Mouse (Mus musculus): ENCODE results near the gene Rmdn2. TPM values are rescaled to one million over a fixed set of nuclear protein-coding genes. Genes with fewer than 3 reads are reported as not detected.

Gene Rmdn2
- polyA plus RNA-seq, 1 experiment from 2014 or later = 15.7 TPM

GRCm38 (mm10) chr17:79650297-79650696 is 38.6 kb downstream of the Rmdn2 start:
- Histone ChIP-seq H3K27ac (replicated peaks in 1 of 2; ENCODE audit: control insufficient read depth in 1 of 2, insufficient read depth in 1 of 2, low read depth in 2 of 2, low read length in 2 of 2) (no peak overlapping the region), H3K9ac (ENCODE audit: low read length) (no peak overlapping the region), H3K4me1 (ENCODE audit: control insufficient read depth in 2 of 2, insufficient read depth in 2 of 2, low read length in 2 of 2) (no peaks in the 10 kb centered on the region), H3K36me3 (ENCODE audit: control insufficient read depth, insufficient read depth, low read length) (no peaks in the 10 kb centered on the region), H3K27me3 (ENCODE audit: control insufficient read depth, insufficient read depth, low read length) (no peaks in the 10 kb centered on the region), H3K9me3 (ENCODE audit: control insufficient read depth, low read length) (no peaks in the 10 kb centered on the region), H3K4me3 (ENCODE audit: control insufficient read depth in 1 of 2, insufficient read depth in 1 of 2, low read depth in 1 of 2, low read length in 2 of 2) (no peak overlapping the region), H3K4me2 (ENCODE audit: low read length) (no peak overlapping the region)
- no peak for ATAC-seq (ENCODE audit: insufficient number of reproducible peaks, insufficient read depth, low FRiP score, low read depth)
- 94% methylated on average over 5 of the region's 5 CpGs for WGBS

- Histone ChIP-seq H3K36me3 (ENCODE audit: control insufficient read depth, insufficient read depth, low read length) (no peaks in the 10 kb centered on the region), H3K9me3 (ENCODE audit: control insufficient read depth, low read length) (no peaks in the 10 kb centered on the region), H3K27me3 (ENCODE audit: control insufficient read depth, insufficient read depth, low read length) (no peaks in the 10 kb centered on the region), H3K4me3 (ENCODE audit: control insufficient read depth in 1 of 2, insufficient read depth in 1 of 2, low read depth in 1 of 2, low read length in 2 of 2) (no peak overlapping the region), H3K9ac (ENCODE audit: low read length) (no peak overlapping the region), H3K27ac (replicated peaks in 1 of 2; ENCODE audit: control insufficient read depth in 1 of 2, insufficient read depth in 1 of 2, low read depth in 2 of 2, low read length in 2 of 2) (no peak overlapping the region), H3K4me1 (ENCODE audit: control insufficient read depth in 2 of 2, insufficient read depth in 2 of 2, low read length in 2 of 2) (peaks cover 2 to 5% of the 10 kb centered on the region in 2 experiments; a peak in 1 of 4 replicates), H3K4me2 (ENCODE audit: low read length) (no peak overlapping the region)
- WGBS = 69% methylated on average over 1 of the region's 1 CpGs
- ATAC-seq (ENCODE audit: insufficient number of reproducible peaks, insufficient read depth, low FRiP score, low read depth) = no peak
These were observed 41.5 kb downstream of the Rmdn2 start for GRCm38 (mm10) chr17:79653171-79653570.

GRCm38 (mm10) chr17:79654187-79654586 is 42.5 kb downstream of the Rmdn2 start:
- 77% methylated on average over 3 of the region's 3 CpGs for WGBS

DNA sequence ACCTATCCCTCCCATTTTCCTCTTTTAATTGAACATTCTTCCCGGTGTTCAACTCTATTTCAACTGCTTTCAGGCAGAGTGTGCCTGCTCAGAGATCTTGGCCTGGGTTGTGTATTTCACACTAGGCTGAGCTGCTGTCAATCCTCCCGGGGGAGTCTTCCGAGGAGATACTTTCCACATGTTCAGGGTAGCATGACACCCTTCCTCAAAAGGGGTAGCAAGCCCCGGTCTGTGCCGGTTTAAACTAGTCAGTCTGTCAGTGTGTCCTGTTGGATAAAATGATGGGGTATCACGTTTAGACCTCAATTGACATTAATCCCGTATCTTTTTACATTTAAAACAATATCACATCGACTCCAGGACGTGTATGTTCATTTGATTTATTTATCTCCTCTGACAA is 46.1 kb downstream of the Rmdn2 start:
- 29% methylated on average over 9 of the region's 9 CpGs for WGBS
- no peaks in the 10 kb centered on the region for H3K9me3 ChIP-seq (ENCODE audit: control insufficient read depth, low read length)
- H3K4me1 ChIP-seq (ENCODE audit: control insufficient read depth in 2 of 2, insufficient read depth in 2 of 2, low read length in 2 of 2) = peaks cover 2 to 5% of the 10 kb centered on the region in 2 experiments; a peak in 1 of 4 replicates
- no peaks in the 10 kb centered on the region for H3K27me3 ChIP-seq (ENCODE audit: control insufficient read depth, insufficient read depth, low read length)
- no peaks in the 10 kb centered on the region for H3K36me3 ChIP-seq (ENCODE audit: control insufficient read depth, insufficient read depth, low read length)
- no peak overlapping the region for H3K4me3 ChIP-seq (ENCODE audit: control insufficient read depth in 1 of 2, insufficient read depth in 1 of 2, low read depth in 1 of 2, low read length in 2 of 2)
- H3K27ac ChIP-seq (replicated peaks in 1 of 2; ENCODE audit: control insufficient read depth in 1 of 2, insufficient read depth in 1 of 2, low read depth in 2 of 2, low read length in 2 of 2) = no peak overlapping the region
- no peak overlapping the region for H3K4me2 ChIP-seq (ENCODE audit: low read length)
- H3K9ac ChIP-seq (ENCODE audit: low read length) = no peak overlapping the region
- no peak for ATAC-seq (ENCODE audit: insufficient number of reproducible peaks, insufficient read depth, low FRiP score, low read depth)

More at GRCm38 (mm10) chr17:79654187-79654586, 42.5 kb downstream of the Rmdn2 start:
- Histone ChIP-seq H3K27me3 (ENCODE audit: control insufficient read depth, insufficient read depth, low read length) (no peaks in the 10 kb centered on the region), H3K27ac (replicated peaks in 1 of 2; ENCODE audit: control insufficient read depth in 1 of 2, insufficient read depth in 1 of 2, low read depth in 2 of 2, low read length in 2 of 2) (no peak overlapping the region), H3K4me3 (ENCODE audit: control insufficient read depth in 1 of 2, insufficient read depth in 1 of 2, low read depth in 1 of 2, low read length in 2 of 2) (no peak overlapping the region), H3K36me3 (ENCODE audit: control insufficient read depth, insufficient read depth, low read length) (no peaks in the 10 kb centered on the region), H3K9me3 (ENCODE audit: control insufficient read depth, low read length) (no peaks in the 10 kb centered on the region), H3K9ac (ENCODE audit: low read length) (no peak overlapping the region), H3K4me1 (ENCODE audit: control insufficient read depth in 2 of 2, insufficient read depth in 2 of 2, low read length in 2 of 2) (peaks cover 2 to 5% of the 10 kb centered on the region in 2 experiments; a peak in 1 of 4 replicates), H3K4me2 (ENCODE audit: low read length) (no peak overlapping the region)
- ATAC-seq (ENCODE audit: insufficient number of reproducible peaks, insufficient read depth, low FRiP score, low read depth) = no peak

- Histone ChIP-seq H3K4me1 (ENCODE audit: control insufficient read depth in 2 of 2, insufficient read depth in 2 of 2, low read length in 2 of 2) (peaks cover 2 to 5% of the 10 kb centered on the region in 2 experiments; a peak in 1 of 4 replicates), H3K9me3 (ENCODE audit: control insufficient read depth, low read length) (no peaks in the 10 kb centered on the region), H3K36me3 (ENCODE audit: control insufficient read depth, insufficient read depth, low read length) (no peaks in the 10 kb centered on the region), H3K9ac (ENCODE audit: low read length) (no peak overlapping the region), H3K4me3 (ENCODE audit: control insufficient read depth in 1 of 2, insufficient read depth in 1 of 2, low read depth in 1 of 2, low read length in 2 of 2) (no peak overlapping the region), H3K4me2 (ENCODE audit: low read length) (no peak overlapping the region), H3K27ac (replicated peaks in 1 of 2; ENCODE audit: control insufficient read depth in 1 of 2, insufficient read depth in 1 of 2, low read depth in 2 of 2, low read length in 2 of 2) (no peak overlapping the region), H3K27me3 (ENCODE audit: control insufficient read depth, insufficient read depth, low read length) (no peaks in the 10 kb centered on the region)
- 30% methylated on average over 3 of the region's 3 CpGs for whole genome bisulfite sequencing
- no peak for ATAC-seq (ENCODE audit: insufficient number of reproducible peaks, insufficient read depth, low FRiP score, low read depth)
These were observed 46.8 kb downstream of the Rmdn2 start for GRCm38 (mm10) chr17:79658452-79658851.

DNA sequence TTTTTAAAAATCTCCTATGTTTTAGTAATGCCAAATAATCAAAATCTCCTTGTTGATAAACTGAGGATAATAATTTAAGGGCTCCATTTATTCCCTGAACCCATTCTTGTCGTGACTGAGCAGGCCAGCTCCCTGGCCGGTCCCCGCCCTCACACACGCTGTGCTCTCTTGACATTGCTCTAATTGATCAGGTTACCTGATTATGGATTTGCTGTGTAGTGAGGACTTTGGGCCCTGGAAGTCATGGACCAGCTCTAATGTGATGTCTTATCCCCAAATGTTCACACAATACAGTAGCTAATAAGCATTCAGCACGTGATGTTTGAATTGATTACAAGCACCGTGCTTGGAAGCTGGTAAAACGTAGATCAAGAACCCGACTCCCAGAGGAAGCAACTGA is 47.2 kb downstream of the Rmdn2 start:
- Histone ChIP-seq H3K4me1 (ENCODE audit: control insufficient read depth in 2 of 2, insufficient read depth in 2 of 2, low read length in 2 of 2) (peaks cover 2 to 5% of the 10 kb centered on the region in 2 experiments; a peak in 1 of 4 replicates), H3K27ac (replicated peaks in 1 of 2; ENCODE audit: control insufficient read depth in 1 of 2, insufficient read depth in 1 of 2, low read depth in 2 of 2, low read length in 2 of 2) (no peak overlapping the region), H3K4me3 (ENCODE audit: control insufficient read depth in 1 of 2, insufficient read depth in 1 of 2, low read depth in 1 of 2, low read length in 2 of 2) (no peak overlapping the region), H3K36me3 (ENCODE audit: control insufficient read depth, insufficient read depth, low read length) (no peaks in the 10 kb centered on the region), H3K27me3 (ENCODE audit: control insufficient read depth, insufficient read depth, low read length) (no peaks in the 10 kb centered on the region), H3K9me3 (ENCODE audit: control insufficient read depth, low read length) (no peaks in the 10 kb centered on the region), H3K4me2 (ENCODE audit: low read length) (no peak overlapping the region), H3K9ac (ENCODE audit: low read length) (no peak overlapping the region)
- no peak for ATAC-seq (ENCODE audit: insufficient number of reproducible peaks, insufficient read depth, low FRiP score, low read depth)
- 68% methylated on average over 8 of the region's 8 CpGs for WGBS

- no peaks in the 10 kb centered on the region for H3K9me3 ChIP-seq (ENCODE audit: control insufficient read depth, low read length)
- no peaks in the 10 kb centered on the region for H3K27me3 ChIP-seq (ENCODE audit: control insufficient read depth, insufficient read depth, low read length)
- H3K9ac ChIP-seq (ENCODE audit: low read length) = no peak overlapping the region
- H3K4me3 ChIP-seq (ENCODE audit: control insufficient read depth in 1 of 2, insufficient read depth in 1 of 2, low read depth in 1 of 2, low read length in 2 of 2) = no peak overlapping the region
- peaks cover 2 to 5% of the 10 kb centered on the region in 2 experiments; a peak in 1 of 4 replicates for H3K4me1 ChIP-seq (ENCODE audit: control insufficient read depth in 2 of 2, insufficient read depth in 2 of 2, low read length in 2 of 2)
- no peak overlapping the region for H3K27ac ChIP-seq (replicated peaks in 1 of 2; ENCODE audit: control insufficient read depth in 1 of 2, insufficient read depth in 1 of 2, low read depth in 2 of 2, low read length in 2 of 2)
- ATAC-seq (ENCODE audit: insufficient number of reproducible peaks, insufficient read depth, low FRiP score, low read depth) = no peak
- WGBS = 46% methylated on average over 7 of the region's 7 CpGs
- no peak overlapping the region for H3K4me2 ChIP-seq (ENCODE audit: low read length)
- H3K36me3 ChIP-seq (ENCODE audit: control insufficient read depth, insufficient read depth, low read length) = no peaks in the 10 kb centered on the region
These were observed 49.7 kb downstream of the Rmdn2 start for GRCm38 (mm10) chr17:79661387-79661786.

GRCm38 (mm10) chr17:79661848-79662247 is 50.2 kb downstream of the Rmdn2 start:
- no peak for ATAC-seq (ENCODE audit: insufficient number of reproducible peaks, insufficient read depth, low FRiP score, low read depth)
- no peak overlapping the region for H3K27ac ChIP-seq (replicated peaks in 1 of 2; ENCODE audit: control insufficient read depth in 1 of 2, insufficient read depth in 1 of 2, low read depth in 2 of 2, low read length in 2 of 2)
- H3K4me1 ChIP-seq (ENCODE audit: control insufficient read depth in 2 of 2, insufficient read depth in 2 of 2, low read length in 2 of 2) = peaks cover 2 to 5% of the 10 kb centered on the region in 2 experiments; a peak in 1 of 4 replicates
- no peaks in the 10 kb centered on the region for H3K27me3 ChIP-seq (ENCODE audit: control insufficient read depth, insufficient read depth, low read length)
- no peak overlapping the region for H3K4me3 ChIP-seq (ENCODE audit: control insufficient read depth in 1 of 2, insufficient read depth in 1 of 2, low read depth in 1 of 2, low read length in 2 of 2)
- no peak overlapping the region for H3K9ac ChIP-seq (ENCODE audit: low read length)
- 78% methylated on average over 9 of the region's 9 CpGs for WGBS
- H3K4me2 ChIP-seq (ENCODE audit: low read length) = no peak overlapping the region
- no peaks in the 10 kb centered on the region for H3K36me3 ChIP-seq (ENCODE audit: control insufficient read depth, insufficient read depth, low read length)
- H3K9me3 ChIP-seq (ENCODE audit: control insufficient read depth, low read length) = no peaks in the 10 kb centered on the region

All from heart, embryonic 14.5 days (tissue).